Mouse (Mus musculus) olfactory bulb, adult 2 months (tissue): ENCODE measurements at regions not wholly inside any gene's neighbourhood (a gene's known extent, or its start where the extent isn't known, plus 50 kb on each side); places are given as distances from the start of the nearest gene placed in this dataset.

Experiments
- H3K27ac ChIP-seq: fragments of 200-500 bp; 2 replicates; pipeline ENCODE4 v1.5.1; 2012; ENCODE audit warnings: low read depth, low read length; ENCODE audit not compliant: insufficient read depth
- H3K4me1 ChIP-seq: fragments of 200-500 bp; 2 replicates; pipeline ENCODE4 v1.6.1; 2012; ENCODE audit warnings: low read length; ENCODE audit not compliant: control insufficient read depth, insufficient read depth
- H3K4me3 ChIP-seq: fragments of 200-500 bp; 2 replicates; pipeline ENCODE4 v1.5.1; 2012; ENCODE audit warnings: mild to moderate bottlenecking, low read depth, low read length, moderate library complexity; ENCODE audit not compliant: insufficient read depth
- CTCF ChIP-seq: fragments of 200-500 bp; IDR thresholded peaks from 2 replicates; pipeline ENCODE4 v1.5.1; 2012; ENCODE audit warnings: low read depth, mild to moderate bottlenecking, low read length, moderate library complexity; ENCODE audit not compliant: insufficient read depth
- POLR2A ChIP-seq: fragments of 200-500 bp; IDR thresholded peaks from 2 replicates; pipeline ENCODE4 v1.6.1; 2012; ENCODE audit warnings: mild to moderate bottlenecking, low read depth, low read length, moderate library complexity; ENCODE audit not compliant: insufficient read depth
- WGBS: fragments of 180-500 bp; shearing (Covaris S2); methylation state at CpG from one replicate; pipeline ENCODE4 v1.1.7; 2018; 5-methylcytosine and 5-hydroxymethylcytosine counted together

GRCm38 (mm10) chr7:124996538-124996937 is 447.9 kb upstream of the Kdm8 start:
- no peaks in the 10 kb centered on the region for H3K4me1 ChIP-seq
- 70% methylated on average over 1 of the region's 1 CpGs for WGBS
- H3K27ac ChIP-seq, result no peak overlapping the region
- no peak for TF ChIP-seq POLR2A
- TF ChIP-seq CTCF, result no peak
- H3K4me3 ChIP-seq, result no peak overlapping the region

DNA sequence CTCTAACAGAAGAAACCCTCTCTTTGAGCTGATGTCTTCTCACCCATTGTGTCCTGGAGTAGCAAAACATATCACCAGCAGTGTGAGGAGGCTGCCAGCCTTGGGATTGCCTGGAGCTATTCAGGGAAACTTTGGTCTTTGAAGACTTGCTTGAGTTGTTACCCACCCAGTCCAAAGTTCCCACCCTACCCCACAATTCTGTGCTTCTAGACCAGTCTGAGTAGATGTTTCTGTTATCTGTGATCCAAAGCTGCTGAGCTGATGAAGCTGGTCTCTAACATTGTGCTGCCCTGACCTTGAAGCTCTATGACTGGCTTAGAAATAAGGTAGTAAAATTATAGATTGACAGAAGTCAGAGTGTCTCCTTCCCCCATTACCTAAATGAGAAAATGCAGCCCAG is 443.8 kb upstream of the Kdm8 start:
- no peak overlapping the region for H3K4me3 ChIP-seq
- H3K27ac ChIP-seq, result no peak overlapping the region
- TF ChIP-seq CTCF, result no peak
- H3K4me1 ChIP-seq, result peaks cover 2% of the 10 kb centered on the region; the same call in 1 of the 2 replicates

DNA sequence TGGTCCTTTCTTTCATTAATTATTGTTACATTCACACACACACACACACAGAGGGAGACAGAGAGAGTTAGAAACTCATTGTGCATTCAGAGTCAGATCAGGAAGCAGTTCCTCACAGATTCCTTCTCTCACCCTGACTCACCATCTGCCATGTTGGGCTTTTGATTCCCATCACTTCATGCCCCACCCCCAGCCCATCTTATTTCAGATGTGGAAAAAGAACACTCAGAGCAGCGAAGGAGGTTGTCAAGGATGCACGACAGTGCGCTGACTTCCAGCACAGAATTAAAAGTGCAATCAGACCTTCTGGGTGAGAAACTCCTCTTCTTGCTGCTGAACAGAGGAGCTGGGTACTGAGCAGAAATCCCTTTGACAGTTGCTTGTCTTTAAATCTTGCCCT is 438.8 kb upstream of the Kdm8 start:
- Histone ChIP-seq H3K4me3 (no peak overlapping the region), H3K27ac (no peak overlapping the region), H3K4me1 (peaks cover 2% of the 10 kb centered on the region; the same call in 1 of the 2 replicates)
- 53% methylated on average over 3 of the region's 3 CpGs for WGBS
- TF ChIP-seq CTCF (no peak), POLR2A (no peak)

DNA sequence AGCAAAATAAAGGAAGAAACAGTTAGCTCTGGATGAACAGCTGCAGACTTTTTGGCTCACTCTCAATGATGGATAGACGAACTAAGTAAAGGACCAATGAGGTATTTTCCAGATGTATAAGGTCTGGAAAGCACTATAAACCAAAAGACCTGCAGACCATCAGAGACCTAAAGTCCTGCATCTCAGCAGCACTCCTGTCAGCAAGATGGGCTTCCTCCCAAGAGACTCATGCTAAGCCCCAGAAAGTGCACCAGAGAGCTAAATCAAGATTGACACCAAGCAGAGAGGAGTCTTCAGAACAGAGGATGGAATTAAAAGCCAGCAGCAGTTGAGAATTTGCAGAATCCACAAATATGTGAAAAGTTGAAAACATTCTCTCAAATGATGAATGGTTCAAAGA is 425.2 kb upstream of the Kdm8 start:
- no peak overlapping the region for H3K4me3 ChIP-seq
- TF ChIP-seq CTCF (no peak), POLR2A (no peak)
- H3K4me1 ChIP-seq, result no peaks in the 10 kb centered on the region
- WGBS, result 80% methylated on average over 1 of the region's 1 CpGs
- no peak overlapping the region for H3K27ac ChIP-seq

DNA sequence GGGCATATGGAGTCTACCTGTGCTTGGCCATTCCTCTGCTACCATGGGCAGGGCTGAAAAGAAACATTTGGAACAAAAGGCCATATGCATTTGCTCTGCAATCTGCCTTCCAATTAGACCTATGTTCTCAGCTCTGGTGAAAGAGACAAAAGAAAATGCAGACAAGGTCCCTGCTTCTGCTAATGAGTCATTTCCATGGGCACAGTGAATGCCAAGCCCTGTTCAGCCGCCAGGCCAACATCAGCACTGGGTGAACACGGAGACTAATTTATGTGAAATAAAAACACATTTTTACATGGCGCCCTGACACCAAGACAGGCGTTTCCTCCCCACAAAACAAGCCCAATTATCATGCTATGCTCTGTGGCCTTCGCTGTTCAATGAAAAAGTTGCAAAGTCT is 419.5 kb upstream of the Kdm8 start:
- Histone ChIP-seq H3K4me1 (0 out of 2 replicates have a peak, but pooled peaks cover 2% of the 10 kb centered on the region), H3K4me3 (no peak overlapping the region), H3K27ac (no peak overlapping the region)
- TF ChIP-seq POLR2A (no peak), CTCF (no peak)
- WGBS, result 47% methylated on average over 5 of the region's 5 CpGs

DNA sequence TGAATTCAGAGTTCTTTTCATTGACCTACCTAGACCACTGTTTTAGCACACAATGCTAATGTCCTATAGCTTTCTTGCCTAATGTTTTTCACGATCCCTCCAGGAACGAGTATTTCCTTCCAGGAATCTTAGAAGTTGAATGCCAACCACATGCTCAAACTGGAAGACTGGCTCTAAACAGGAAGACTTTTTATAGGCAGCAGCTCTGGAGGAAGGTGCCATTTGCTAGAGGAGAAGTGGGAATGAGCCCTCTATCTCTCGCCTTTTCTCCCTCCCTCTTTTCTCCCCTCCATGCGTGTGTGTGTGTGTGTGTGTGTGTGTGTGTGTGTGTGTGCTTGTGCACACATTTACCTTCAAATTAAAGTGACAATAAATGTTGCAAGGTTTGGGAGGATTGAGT is 410.7 kb upstream of the Kdm8 start:
- Histone ChIP-seq H3K4me1 (no peaks in the 10 kb centered on the region), H3K27ac (no peak overlapping the region), H3K4me3 (no peak overlapping the region)
- WGBS, result 63% methylated on average over 4 of the region's 4 CpGs
- TF ChIP-seq CTCF, result no peak
- TF ChIP-seq POLR2A, result no peak

- Histone ChIP-seq H3K4me3 (no peak overlapping the region), H3K4me1 (no peaks in the 10 kb centered on the region), H3K27ac (no peak overlapping the region)
- TF ChIP-seq CTCF (no peak), POLR2A (no peak)
- WGBS, result 69% methylated on average over 5 of the region's 5 CpGs
These were observed 410.3 kb upstream of the Kdm8 start for GRCm38 (mm10) chr7:125034196-125034595.

DNA sequence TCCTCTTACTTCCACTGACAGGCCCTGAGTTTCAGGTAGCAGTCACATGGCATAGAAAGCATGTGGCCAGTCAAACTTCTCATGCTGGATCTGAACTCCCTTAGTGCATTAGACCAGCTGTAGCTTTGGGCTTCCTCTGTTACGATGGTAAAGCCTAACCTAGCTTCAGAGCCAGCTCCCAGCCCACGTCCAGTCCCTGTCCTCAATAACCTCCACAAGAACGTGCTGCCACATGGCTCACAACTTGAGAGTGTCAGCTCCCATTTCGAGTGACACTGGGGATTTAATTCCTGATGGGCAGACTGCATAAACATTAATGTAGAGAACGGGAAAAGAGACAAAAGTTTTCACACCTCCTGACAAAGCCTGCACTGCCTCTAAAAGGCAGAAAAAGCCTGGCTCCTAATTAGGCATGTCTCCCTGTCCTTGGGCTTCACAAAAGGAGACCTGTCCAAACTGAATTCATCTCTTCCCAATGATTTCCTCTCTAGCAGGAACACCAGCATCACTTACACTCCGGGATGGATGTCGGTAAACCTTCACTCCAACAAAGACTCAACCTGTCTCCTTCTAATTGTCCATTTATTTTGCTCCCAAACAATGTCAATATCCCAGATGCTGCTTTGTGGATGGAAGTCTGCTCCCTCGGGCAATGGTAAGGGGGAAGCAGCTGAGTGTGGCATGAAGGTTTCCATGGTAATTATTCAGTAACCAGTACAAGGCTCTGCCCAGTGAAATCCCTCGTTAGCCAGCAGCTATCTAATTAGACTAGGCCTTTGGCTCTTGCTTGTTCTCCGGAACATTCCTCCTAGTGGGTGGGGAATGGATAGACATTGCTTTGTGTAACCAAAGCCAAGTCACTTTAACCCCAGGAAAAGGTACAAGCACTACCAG is 408.1 kb upstream of the Kdm8 start:
- no peak for TF ChIP-seq CTCF
- no peak for TF ChIP-seq POLR2A
- WGBS, result 62% methylated on average over 10 of the region's 10 CpGs
- H3K4me1 ChIP-seq, result no peaks in the 10 kb centered on the region
- no peak overlapping the region for H3K27ac ChIP-seq
- no peak overlapping the region for H3K4me3 ChIP-seq

- no peak for TF ChIP-seq CTCF
- TF ChIP-seq POLR2A, result no peak
- 73% methylated on average over 4 of the region's 4 CpGs for WGBS
- Histone ChIP-seq H3K4me3 (no peak overlapping the region), H3K4me1 (no peaks in the 10 kb centered on the region), H3K27ac (no peak overlapping the region)
These were observed 405.6 kb upstream of the Kdm8 start for GRCm38 (mm10) chr7:125038840-125039239.
